Mouse (Mus musculus) C2C12 (cell line): ENCODE results near the gene Clasp1.

Source experiments
- CTCF ChIP-seq: IDR thresholded peaks from one replicate; pipeline ENCODE4 v1.5.1; 2011; ENCODE audit not compliant: control insufficient read depth, insufficient read depth, insufficient read length
- FOSL1 ChIP-seq: IDR thresholded peaks from one replicate; pipeline ENCODE4 v1.8.0; 2011; ENCODE audit warnings: mild to moderate bottlenecking, low read length; ENCODE audit not compliant: poor library complexity, insufficient read depth, severe bottlenecking
- MAX ChIP-seq: IDR thresholded peaks from one replicate; pipeline ENCODE4 v1.6.1; 2011; ENCODE audit warnings: mild to moderate bottlenecking, control low read depth
- MYOD1 ChIP-seq: IDR thresholded peaks from one replicate; pipeline ENCODE4 v1.6.1; 2011; ENCODE audit warnings: low read depth; ENCODE audit not compliant: control insufficient read depth, insufficient read length
- MYOG ChIP-seq: IDR thresholded peaks from one replicate; pipeline ENCODE4 v1.6.1; 2011; ENCODE audit not compliant: control insufficient read depth, insufficient read length; ENCODE audit errors: extremely low read depth
- USF1 ChIP-seq: IDR thresholded peaks from one replicate; pipeline ENCODE4 v1.6.1; 2011; ENCODE audit warnings: low read depth, mild to moderate bottlenecking, control low read depth, moderate library complexity

DNA sequence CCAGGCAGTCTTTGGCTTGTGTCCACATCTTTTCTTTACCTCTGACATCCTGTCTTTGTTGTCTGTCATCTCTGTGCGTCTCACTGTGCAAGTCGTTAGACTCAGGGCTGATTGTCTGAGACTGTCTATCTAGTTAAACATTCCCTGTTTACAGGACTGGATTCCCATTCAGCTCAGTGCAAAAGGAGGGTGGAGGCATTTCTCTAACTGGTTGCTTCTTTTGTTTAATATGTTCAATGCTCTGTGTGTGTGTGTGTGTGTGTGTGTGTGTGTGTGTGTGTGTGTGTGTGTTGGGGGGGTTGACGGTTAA lies 261.9 kb downstream of the Clasp1 start:
- no peak for TF ChIP-seq FOSL1
- no peak for TF ChIP-seq MAX
- TF ChIP-seq CTCF: no peak
- no peak for TF ChIP-seq MYOG
- no peak for TF ChIP-seq MYOD1
- TF ChIP-seq USF1: no peak
